Mouse (Mus musculus) embryonic facial prominence, embryonic 11.5 days (tissue): ENCODE data around the gene Sh3rf3. TPM values are rescaled to one million over a fixed set of nuclear protein-coding genes. Genes with fewer than 3 reads are reported as not detected.

ENCODE experiments used
- ATAC-seq: fragments of 200-750 bp; cut with Nextera tagmentation; replicated peaks from 2 replicates; pipeline ENCODE4 v1.8.0; 2017; ENCODE audit warnings: low read depth; ENCODE audit not compliant: insufficient number of reproducible peaks, low FRiP score, low TSS enrichment
- DNase-seq: peaks from one replicate; pipeline ENCODE4 v3.0.0-alpha.2; 2015; ENCODE audit warnings: low spot score
- H3K27ac ChIP-seq: fragments of 300-500 bp; sonication (generic); replicated peaks from 2 replicates; pipeline ENCODE4 v1.5.1; 2014; ENCODE audit warnings: mild to moderate bottlenecking, low read depth, low read length, control low read depth
- H3K27me3 ChIP-seq: fragments of 300-500 bp; sonication (generic); 2 replicates; pipeline ENCODE4 v1.6.1; 2014; ENCODE audit warnings: mild to moderate bottlenecking, low read length, moderate library complexity, mixed read lengths; ENCODE audit not compliant: control insufficient read depth, insufficient read depth
- H3K36me3 ChIP-seq: fragments of 300-500 bp; sonication (generic); replicated peaks from 2 replicates; pipeline ENCODE4 v1.6.1; 2014; ENCODE audit warnings: low read depth, mild to moderate bottlenecking, low read length, moderate library complexity, mixed read lengths; ENCODE audit not compliant: control insufficient read depth, insufficient read depth
- H3K4me1 ChIP-seq: fragments of 300-500 bp; sonication (generic); 2 replicates; pipeline ENCODE4 v1.6.1; 2014; ENCODE audit warnings: low read length, mixed read lengths; ENCODE audit not compliant: control insufficient read depth, insufficient read depth
- H3K4me2 ChIP-seq: fragments of 300-500 bp; sonication (generic); 2 replicates; pipeline ENCODE4 v1.6.1; 2014; ENCODE audit warnings: low read depth, mild to moderate bottlenecking, control low read depth, low read length, moderate library complexity
- H3K4me3 ChIP-seq: fragments of 300-500 bp; sonication (generic); 2 replicates; pipeline ENCODE4 v1.5.1; 2014; ENCODE audit warnings: low read depth, low read length, control low read depth
- H3K9ac ChIP-seq: fragments of 300-500 bp; sonication (generic); replicated peaks from 2 replicates; pipeline ENCODE4 v1.6.1; 2014; ENCODE audit warnings: mild to moderate bottlenecking, control low read depth, low read length
- H3K9me3 ChIP-seq: fragments of 300-500 bp; sonication (generic); replicated peaks from 2 replicates; pipeline ENCODE4 v1.6.1; 2016; ENCODE audit warnings: mild to moderate bottlenecking, low read length, inconsistent platforms, mixed read lengths; ENCODE audit not compliant: control insufficient read depth
- WGBS: fragments of 180-500 bp; shearing (Covaris S2); extraction: QIAGEN DNeasy Blood & Tissue Kit; methylation state at CpG from one replicate; pipeline ENCODE4 v1.1.7; 2014; 5-methylcytosine and 5-hydroxymethylcytosine counted together
- polyA plus RNA-seq: library from polyadenylated mRNA; unstranded; fragments of >200 nt; fragmentation: Nextera tagmentation; extraction: Ambion mirVana; gene quantifications from 2 replicates; pipeline ENCODE4 v1.2.1, GENCODE M21; 2014

The Sh3rf3 gene
- polyA plus RNA-seq, 1 experiment from 2014 or later, result 0.98 TPM

GRCm38 (mm10) chr10:59050434-59050833 lies 237.3 kb downstream of the Sh3rf3 start:
- Histone ChIP-seq H3K4me2 (no peak overlapping the region), H3K9me3 (no peaks in the 10 kb centered on the region), H3K36me3 (no peaks in the 10 kb centered on the region), H3K9ac (no peak overlapping the region), H3K27me3 (no peaks in the 10 kb centered on the region), H3K4me3 (no peak overlapping the region), H3K27ac (no peak overlapping the region), H3K4me1 (no peaks in the 10 kb centered on the region)
- no peak for ATAC-seq
- 85% methylated on average over 4 of the region's 4 CpGs for WGBS
- DNase-seq, result no peak

DNA sequence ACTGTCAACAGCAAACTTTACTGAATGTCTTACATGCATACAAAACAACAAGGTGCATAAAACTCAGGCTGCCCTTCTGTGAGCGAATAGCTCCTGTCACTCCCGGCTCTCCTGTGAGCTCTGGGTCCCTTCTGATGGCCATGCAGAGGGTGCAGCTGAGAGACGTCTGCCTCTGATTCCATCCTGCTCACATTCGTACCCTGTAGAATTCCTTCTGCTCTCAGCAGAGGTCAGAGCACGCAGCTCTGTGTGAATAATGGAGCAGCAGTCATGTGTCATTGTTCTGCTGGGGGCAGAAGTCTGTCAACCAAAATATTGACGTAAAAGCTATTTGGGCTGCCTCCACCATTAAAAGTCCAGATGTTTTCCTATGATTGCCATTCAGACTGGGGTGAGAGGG lies 243.1 kb downstream of the Sh3rf3 start:
- H3K27ac ChIP-seq, result no peak overlapping the region
- DNase-seq (no peak), ATAC-seq (no peak)
- H3K36me3 ChIP-seq, result no peaks in the 10 kb centered on the region
- H3K9ac ChIP-seq, result no peak overlapping the region
- H3K4me3 ChIP-seq, result no peak overlapping the region
- no peak overlapping the region for H3K4me2 ChIP-seq
- WGBS, result 52% methylated on average over 6 of the region's 6 CpGs
- H3K4me1 ChIP-seq, result no peaks in the 10 kb centered on the region
- no peaks in the 10 kb centered on the region for H3K27me3 ChIP-seq
- H3K9me3 ChIP-seq, result no peaks in the 10 kb centered on the region

GRCm38 (mm10) chr10:59066804-59067203 lies 253.6 kb downstream of the Sh3rf3 start:
- Histone ChIP-seq H3K27ac (no peak overlapping the region), H3K9ac (no peak overlapping the region), H3K36me3 (no peaks in the 10 kb centered on the region), H3K4me2 (no peak overlapping the region), H3K27me3 (no peaks in the 10 kb centered on the region), H3K4me3 (no peak overlapping the region), H3K9me3 (no peaks in the 10 kb centered on the region), H3K4me1 (no peaks in the 10 kb centered on the region)
- DNase-seq (no peak), ATAC-seq (no peak)
- WGBS, result 87% methylated on average over 6 of the region's 6 CpGs

DNA sequence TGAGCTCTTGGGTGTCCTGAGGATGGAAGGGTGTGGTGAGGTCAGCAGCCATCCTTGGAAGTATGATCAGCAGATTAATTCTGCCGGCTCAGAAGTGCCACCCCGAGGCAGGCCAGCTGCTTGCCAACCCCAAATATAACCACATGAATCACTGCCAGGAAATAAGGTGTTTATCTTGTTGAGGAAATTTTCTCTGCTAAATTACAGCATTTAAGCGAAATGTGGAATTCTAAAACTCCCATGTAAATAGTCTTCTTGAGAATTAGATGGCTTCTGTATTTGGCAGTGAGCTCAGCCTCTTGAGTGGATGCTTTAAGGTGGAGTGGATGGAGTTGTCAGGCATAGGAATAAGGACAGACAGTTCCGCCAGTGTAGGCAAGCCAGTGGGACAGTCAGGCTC lies 259.7 kb downstream of the Sh3rf3 start:
- ATAC-seq, result no peak
- whole genome bisulfite sequencing, result 84% methylated on average over 4 of the region's 4 CpGs

DNA sequence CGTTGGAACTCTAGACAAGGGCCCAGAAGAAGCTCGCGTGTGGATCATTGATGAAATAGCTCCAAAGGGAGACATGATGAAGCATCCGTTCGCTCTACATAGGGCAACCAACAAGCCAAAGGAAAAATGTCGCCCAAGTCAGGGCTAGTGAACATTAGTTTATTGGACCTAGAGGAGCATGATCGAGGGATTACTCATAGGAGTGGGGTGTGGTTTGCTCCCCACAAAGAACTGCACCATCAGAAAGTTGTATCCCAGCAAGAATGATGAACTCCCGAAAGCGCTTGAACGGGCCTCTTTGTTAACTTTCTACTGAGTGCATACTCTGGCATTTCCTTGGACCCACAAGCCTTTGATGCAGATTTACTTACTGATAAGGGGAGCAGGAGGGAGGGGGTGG lies 263.5 kb downstream of the Sh3rf3 start:
- H3K27me3 ChIP-seq, result no peaks in the 10 kb centered on the region
- H3K4me2 ChIP-seq, result no peak overlapping the region
- DNase-seq (no peak), ATAC-seq (no peak)
- H3K36me3 ChIP-seq, result no peaks in the 10 kb centered on the region
- no peaks in the 10 kb centered on the region for H3K9me3 ChIP-seq
- no peak overlapping the region for H3K9ac ChIP-seq
- no peaks in the 10 kb centered on the region for H3K4me1 ChIP-seq
- no peak overlapping the region for H3K4me3 ChIP-seq
- WGBS, result 95% methylated on average over 10 of the region's 10 CpGs
- no peak overlapping the region for H3K27ac ChIP-seq

More for the DNA sequence above, 259.7 kb downstream of the Sh3rf3 start:
- H3K27ac ChIP-seq, result no peak overlapping the region
- no peaks in the 10 kb centered on the region for H3K4me1 ChIP-seq
- H3K27me3 ChIP-seq, result no peaks in the 10 kb centered on the region
- no peak overlapping the region for H3K4me2 ChIP-seq
- H3K9me3 ChIP-seq, result no peaks in the 10 kb centered on the region
- no peak for DNase-seq
- no peak overlapping the region for H3K9ac ChIP-seq
- no peak overlapping the region for H3K4me3 ChIP-seq
- H3K36me3 ChIP-seq, result no peaks in the 10 kb centered on the region

DNA sequence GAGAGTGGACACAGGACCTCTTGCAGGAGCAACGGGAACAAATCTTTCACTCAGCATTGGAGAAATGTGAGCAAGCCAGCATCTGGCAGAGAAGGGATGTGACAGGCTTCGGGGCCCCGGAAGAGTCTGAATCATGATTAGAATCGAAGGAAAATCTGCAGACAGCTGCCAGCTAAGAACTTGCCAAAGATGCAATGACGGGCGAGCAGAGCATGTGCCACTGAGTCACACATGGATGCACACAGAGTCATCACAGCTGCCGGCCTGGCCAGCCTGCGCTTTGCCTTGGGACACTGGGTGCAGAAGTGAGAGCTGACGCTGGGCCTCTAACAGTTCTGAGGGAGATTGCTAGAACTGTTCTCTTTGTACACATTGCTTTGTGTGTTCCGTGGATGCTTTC lies 264.8 kb downstream of the Sh3rf3 start:
- Histone ChIP-seq H3K27me3 (no peaks in the 10 kb centered on the region), H3K4me1 (no peaks in the 10 kb centered on the region), H3K27ac (no peak overlapping the region), H3K9ac (no peak overlapping the region), H3K9me3 (no peaks in the 10 kb centered on the region), H3K4me2 (no peak overlapping the region), H3K4me3 (no peak overlapping the region), H3K36me3 (no peaks in the 10 kb centered on the region)
- DNase-seq, result no peak
- WGBS, result 80% methylated on average over 10 of the region's 10 CpGs
- ATAC-seq, result no peak

GRCm38 (mm10) chr10:59085604-59086003 lies 272.4 kb downstream of the Sh3rf3 start:
- Histone ChIP-seq H3K9me3 (no peaks in the 10 kb centered on the region), H3K27me3 (no peaks in the 10 kb centered on the region), H3K36me3 (no peaks in the 10 kb centered on the region), H3K9ac (no peak overlapping the region), H3K4me2 (no peak overlapping the region), H3K27ac (no peak overlapping the region), H3K4me3 (no peak overlapping the region), H3K4me1 (no peaks in the 10 kb centered on the region)
- WGBS, result 86% methylated on average over 5 of the region's 5 CpGs
- no peak for ATAC-seq
- no peak for DNase-seq

DNA sequence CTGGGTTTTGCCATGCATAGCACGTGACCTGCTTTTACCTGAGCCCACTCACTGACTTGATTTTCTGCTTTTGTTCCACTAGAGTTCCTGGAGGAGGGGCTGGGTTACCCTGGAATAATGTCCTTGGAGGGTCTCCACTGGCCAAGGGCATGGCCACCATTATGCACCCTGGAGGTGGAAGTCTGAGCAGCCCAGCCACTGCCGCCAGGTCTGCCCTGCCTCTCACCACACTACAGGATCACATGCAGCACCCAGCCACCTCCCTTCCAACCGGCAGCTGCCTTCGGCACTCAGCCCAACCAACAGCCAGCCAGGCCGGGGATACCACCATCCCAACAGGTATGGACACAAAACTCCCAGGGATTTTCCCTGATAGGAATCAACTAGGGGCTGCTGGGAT lies 273.4 kb downstream of the Sh3rf3 start:
- Histone ChIP-seq H3K4me2 (no peak overlapping the region), H3K27ac (no peak overlapping the region), H3K27me3 (no peaks in the 10 kb centered on the region), H3K4me3 (no peak overlapping the region), H3K9me3 (no peaks in the 10 kb centered on the region), H3K36me3 (no peaks in the 10 kb centered on the region), H3K4me1 (no peaks in the 10 kb centered on the region), H3K9ac (no peak overlapping the region)
- 88% methylated on average over 5 of the region's 5 CpGs for WGBS
- DNase-seq (no peak), ATAC-seq (no peak)
